Mouse (Mus musculus) retina, adult 2 months (tissue): ENCODE data around the gene Tbc1d24.

Experiments
- DNase-seq: peaks from one replicate; pipeline ENCODE4 v3.0.0-alpha.2; 2012; ENCODE audit warnings: low read depth, low spot score

Tbc1d24 gene

DNA sequence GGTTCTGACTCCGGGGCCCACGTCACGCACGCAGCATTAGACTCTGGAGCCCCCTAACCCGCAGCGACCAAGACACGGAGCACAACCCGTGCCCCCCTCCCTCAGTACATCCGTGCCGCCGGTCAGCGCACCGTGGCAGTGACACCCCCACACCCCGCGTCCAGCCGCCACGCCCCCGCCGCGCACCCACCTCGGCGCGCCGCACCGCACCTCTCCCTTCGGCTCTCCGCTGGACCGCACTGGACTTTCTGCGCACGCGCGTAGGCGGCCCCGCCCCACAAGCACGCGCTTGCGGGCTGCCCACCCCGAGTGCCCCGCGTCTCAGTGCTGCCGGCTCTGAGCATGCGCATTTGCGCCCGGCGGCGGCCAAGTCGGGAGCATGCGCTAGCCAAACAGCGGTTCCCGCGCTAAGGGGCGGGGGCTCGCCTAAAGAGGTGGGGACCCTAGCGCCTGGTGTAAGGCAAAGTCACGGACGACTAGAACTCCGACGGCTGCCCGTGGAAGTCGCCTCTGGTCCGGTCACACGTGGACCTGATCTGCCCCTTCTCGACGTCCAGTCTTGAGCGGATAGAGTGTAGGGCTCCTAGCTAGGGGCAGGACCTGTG lies at the start of gene Tbc1d24:
Tbc1d24 (minus strand) TSS at position 279 of the 605 bp plus-strand sequence.
- DNase-seq: peak; percentile 86

DNA sequence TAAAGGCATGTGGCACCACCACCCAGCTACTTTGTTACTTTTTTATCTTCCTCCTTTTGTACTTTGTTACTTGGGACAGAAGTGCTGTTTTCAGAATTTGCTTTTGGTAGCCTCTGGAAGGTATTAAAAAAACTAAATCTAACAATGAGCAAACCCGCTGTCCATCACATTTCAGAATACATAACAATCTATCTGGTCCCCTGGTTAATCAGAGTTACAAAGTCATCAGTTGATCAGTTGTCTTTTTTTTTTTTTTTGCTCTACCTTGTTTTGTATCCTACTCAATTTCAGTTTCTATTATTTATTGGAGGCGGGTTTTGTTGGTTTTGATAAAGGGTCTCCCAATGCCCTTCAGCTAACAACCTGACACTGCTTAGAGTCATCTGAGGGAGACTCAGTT lies 47.0 kb upstream of the Tbc1d24 start:
- DNase-seq: no peak

DNA sequence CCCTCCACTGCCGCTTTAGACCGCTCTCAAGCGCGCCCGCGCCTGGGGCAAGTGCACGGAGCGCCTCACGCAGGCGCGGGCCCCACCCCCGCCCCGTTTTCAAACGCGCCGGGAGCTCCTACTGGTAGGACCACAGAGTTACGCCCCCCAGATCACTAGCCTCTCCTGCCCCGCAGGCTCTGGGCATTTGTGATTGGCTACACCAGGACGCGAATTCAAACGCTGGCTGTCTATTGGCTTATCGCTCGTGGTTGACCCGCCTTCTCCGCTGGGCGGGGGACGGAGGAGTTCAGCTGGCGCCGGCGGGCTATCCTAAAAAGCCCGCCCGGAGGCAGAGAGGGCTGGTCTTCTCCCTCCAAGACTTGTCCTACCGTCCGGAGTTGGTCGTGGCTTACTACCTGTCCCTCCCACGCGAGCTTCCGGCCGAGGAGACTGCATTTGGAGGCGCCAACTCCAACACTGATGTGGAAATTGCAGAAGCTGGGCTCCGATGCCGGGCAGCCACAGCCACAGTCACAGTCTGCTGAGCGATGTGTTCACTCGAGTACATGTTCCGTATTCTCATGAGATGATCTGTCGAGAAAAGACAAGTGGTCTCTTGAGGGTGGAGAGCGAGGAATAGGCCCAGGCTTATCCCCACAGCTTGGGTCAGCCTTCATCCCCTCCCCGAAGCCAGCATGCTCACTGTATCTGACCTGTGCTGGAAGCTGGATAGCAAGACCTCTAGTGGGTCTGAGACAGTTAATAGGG lies 46.1 kb upstream of the Tbc1d24 start, which contains the start of gene Ccnf:
Ccnf (minus strand) TSS at position 165 of the 750 bp plus-strand sequence.
- DNase-seq: peak; percentile 90

DNA sequence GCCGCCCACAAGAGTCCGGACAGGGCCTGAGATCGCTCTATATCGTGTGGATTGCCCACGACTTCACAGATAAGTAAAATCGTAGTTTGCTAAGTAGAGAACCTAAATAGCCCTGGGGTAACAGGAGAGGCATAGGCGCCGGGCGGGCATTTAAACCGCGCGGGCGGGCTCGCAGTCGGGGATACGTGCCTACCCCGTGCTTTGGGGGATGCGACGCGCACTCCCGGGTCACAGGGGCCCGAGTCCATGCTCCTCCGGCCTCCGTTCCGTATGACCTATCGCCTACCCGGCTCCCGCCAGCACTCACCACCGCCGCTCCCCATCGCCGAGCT lies 45.6 kb upstream of the Tbc1d24 start:
- no peak for DNase-seq

DNA sequence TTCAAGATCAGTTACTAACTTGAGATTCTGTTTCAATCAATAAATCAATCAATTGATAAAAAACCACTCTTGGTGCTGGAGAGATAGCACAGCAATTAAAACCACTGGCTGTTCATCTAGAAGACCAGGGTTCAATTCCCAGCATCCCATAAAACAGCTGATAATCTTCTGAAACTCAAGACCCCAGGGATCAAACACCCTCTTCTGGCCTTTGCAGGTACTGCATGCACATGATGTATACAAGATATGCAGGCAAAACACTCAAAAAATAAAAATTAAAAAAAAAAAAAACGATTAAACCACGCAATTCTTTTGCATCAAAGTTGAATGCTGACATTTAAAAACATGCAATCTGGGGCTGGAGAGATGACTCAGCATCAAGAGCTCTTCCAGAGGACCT lies 43.3 kb upstream of the Tbc1d24 start:
- no peak for DNase-seq

DNA sequence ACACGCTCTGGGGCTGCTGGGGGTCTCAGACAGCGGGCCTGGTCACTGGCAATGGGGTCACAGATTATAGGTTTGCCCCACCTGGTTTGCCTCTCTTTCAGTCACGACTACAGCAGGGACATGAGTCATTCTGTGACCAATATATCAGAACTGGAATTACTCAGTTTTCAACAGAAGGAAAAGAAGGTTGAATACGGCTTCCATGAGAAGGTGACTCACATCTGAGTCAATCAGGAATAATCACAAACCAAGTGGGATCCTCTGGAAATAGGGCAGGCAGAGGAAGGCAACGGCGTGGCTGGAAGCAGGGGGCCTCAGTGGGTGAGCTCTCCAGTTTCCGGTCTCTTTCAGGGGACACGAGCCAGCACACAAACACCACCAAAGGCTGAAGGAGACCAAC lies 38.7 kb upstream of the Tbc1d24 start:
- DNase-seq: no peak

DNA sequence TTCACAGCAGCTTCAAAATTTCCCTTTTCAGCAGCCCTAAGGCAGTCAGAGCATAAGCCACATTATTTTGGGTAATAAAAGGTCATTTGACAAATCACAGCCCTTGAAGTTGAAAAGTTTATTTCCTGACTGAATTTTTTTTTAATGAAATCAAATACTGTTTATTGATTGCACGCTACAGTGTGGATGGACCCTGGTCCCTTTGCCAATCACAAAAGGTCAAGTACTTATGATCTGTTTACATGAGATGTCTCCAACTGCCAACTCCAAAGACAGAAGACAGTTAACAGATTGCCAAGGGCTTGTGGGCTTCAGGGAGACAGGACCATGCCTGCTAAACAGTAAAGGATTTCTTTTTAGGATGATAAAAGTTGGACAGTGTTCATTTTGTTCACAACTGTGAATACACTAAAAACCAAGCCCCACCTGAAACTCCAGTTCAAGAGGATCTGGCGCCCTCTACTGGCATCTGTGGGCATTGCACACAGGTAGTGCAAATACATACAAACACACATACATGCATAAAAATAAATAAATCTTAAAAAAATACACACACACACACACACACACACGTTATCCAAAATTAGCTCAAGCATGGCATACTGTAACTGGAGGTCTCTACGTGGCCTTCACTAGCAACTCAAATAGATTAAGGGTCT lies 38.1 kb upstream of the Tbc1d24 start:
- no peak for DNase-seq

DNA sequence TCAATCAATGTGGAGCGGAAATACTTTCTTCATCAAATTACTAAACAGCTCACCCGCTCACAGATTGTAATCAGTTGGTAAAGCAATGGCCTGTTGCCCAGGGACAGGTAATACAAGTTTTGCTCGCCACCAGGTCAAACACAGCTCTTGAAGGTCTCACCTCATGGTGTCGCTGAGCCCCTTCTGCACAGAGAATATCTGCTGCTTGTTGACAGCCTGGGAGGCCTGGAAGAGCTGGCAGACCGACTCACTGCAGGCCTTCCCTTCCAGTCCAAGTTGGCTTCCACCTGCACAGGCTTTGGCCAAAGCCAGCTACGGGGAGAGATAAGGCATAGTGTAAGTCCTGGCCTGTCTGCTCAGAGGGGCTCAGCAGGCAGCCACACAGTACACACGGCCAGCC lies 31.6 kb upstream of the Tbc1d24 start:
- no peak for DNase-seq

DNA sequence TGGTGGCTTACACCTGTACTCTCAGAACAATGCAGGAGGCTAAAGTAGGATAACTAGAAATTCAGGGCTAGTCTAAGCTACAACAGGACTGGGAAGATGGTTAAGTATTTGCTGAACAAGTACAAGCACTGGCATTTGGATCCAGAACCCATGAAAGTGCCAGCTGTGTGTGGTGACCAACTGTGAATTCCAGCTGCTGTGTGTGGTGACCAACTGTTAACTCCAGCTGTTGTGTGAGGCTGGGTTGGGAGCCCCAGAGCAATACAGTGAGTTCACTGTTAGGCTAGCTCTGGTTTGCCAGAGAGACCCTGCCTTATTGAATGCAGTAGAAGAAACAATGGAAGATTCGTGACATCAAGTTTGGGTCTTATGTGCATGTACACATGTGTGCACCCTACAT lies 31.1 kb upstream of the Tbc1d24 start:
- no peak for DNase-seq

DNA sequence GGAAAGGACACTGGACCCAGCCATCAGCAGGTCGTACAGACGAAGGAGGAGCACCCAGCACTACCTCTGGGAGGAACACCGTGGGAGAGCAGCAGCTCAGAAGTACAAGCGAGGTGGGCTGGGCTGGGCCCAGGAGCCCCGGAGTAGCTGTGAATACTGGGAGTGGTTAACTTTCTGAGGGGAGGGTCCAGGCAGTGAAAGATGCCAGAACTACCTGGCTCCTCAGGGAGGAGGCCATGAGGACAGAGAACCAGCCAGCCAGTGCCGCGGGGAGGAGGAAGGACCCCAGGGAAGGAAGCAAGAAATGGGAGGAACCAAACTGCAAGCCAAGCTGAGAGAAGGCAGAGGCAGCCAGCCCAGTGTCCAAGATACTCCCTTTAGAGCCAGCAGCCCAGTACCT lies 22.6 kb upstream of the Tbc1d24 start:
- DNase-seq: no peak

DNA sequence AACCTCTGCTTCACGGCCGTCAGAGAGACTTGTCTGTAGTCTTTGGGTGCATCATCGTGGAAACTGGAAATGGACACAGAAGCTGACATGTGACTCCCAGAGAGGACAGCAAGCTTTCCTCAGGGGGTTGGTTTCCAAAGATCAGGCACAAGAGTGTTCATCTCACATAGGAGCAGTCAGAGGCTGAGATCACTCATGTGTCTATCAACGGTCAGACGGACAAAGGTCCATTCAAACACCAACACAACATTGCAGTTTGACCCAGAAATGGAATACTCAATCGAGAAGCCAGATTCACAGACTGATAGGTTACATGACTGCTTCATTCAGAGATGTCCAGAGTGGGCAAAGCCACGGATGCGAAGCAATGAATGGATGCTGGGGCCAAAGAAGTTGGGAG lies 21.4 kb upstream of the Tbc1d24 start:
- DNase-seq: no peak

DNA sequence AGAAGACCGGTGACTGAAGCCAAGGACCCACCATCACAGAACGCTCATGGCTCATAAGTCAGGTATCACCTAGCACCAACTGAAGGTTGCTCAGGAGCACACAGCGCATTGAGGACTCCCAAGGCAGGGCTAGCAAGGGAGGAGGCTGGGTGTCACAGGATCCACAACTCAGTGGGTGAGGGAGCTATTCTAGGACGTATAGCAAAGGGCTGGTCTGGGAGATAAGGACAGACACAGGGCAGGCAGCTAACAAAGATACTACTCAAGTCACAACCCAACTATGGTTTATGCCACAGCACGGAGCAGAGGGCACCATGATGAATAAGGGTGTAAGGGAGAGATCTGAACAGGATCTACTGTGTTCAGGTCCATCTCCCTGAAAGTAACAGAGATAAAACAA lies 20.5 kb upstream of the Tbc1d24 start:
- DNase-seq: no peak

DNA sequence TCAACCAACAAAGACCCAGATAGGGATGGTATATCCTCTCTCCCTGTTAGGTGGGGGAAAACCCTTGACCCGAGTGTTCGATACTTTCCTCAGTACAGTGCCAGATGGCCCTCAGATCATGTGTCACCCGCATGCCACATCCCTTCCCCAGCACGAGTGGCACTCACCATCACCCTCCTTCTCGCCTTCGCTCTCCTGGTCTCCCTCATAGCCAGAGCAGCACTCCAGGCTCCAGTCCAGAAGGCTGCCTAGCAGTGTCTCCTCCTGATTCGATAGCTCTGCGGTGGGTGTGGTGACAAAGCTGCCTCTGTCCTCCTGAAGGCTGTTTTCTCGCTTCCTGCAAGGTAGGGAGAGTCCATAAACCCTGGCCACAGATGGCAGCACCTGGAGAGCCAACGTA lies 19.4 kb upstream of the Tbc1d24 start:
- no peak for DNase-seq

DNA sequence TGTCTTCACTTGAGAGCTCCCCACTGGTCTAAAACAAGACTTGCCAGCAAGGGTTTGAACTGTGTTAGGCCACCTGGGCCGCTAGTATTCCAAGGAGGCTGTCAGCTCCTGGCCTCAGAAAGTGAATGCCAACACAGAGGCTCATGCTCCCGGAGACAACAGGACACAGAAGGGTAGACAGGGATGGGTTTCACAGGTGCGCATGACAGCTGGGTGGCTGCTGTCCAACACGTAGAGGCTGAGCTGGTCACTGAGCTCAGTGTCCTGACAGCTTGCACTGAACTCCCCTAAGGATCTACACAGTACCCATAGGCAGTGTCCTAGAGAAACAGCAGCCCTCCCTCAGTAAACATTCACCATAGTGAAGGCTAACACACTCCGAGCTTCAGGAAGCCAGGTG lies 18.2 kb upstream of the Tbc1d24 start:
- no peak for DNase-seq

DNA sequence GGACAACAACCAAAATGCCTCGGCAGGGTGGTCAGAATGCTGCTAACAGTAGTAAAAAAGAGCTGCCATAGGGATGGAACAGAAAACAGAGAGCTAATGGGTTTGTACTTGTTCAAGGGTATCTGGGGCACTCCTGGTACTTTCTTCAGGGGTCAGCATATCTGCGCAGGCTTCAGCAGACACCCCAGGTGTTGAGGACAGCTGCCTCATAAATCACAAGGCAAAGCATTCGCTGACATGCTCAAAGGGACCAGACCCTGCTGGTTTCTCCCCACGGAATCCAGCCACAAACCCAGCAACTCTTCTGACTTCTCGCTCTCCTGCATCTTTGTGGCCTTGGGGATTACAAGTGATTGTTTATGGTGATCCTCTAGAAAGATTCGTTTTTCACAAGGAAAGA lies 17.3 kb upstream of the Tbc1d24 start:
- DNase-seq: no peak

DNA sequence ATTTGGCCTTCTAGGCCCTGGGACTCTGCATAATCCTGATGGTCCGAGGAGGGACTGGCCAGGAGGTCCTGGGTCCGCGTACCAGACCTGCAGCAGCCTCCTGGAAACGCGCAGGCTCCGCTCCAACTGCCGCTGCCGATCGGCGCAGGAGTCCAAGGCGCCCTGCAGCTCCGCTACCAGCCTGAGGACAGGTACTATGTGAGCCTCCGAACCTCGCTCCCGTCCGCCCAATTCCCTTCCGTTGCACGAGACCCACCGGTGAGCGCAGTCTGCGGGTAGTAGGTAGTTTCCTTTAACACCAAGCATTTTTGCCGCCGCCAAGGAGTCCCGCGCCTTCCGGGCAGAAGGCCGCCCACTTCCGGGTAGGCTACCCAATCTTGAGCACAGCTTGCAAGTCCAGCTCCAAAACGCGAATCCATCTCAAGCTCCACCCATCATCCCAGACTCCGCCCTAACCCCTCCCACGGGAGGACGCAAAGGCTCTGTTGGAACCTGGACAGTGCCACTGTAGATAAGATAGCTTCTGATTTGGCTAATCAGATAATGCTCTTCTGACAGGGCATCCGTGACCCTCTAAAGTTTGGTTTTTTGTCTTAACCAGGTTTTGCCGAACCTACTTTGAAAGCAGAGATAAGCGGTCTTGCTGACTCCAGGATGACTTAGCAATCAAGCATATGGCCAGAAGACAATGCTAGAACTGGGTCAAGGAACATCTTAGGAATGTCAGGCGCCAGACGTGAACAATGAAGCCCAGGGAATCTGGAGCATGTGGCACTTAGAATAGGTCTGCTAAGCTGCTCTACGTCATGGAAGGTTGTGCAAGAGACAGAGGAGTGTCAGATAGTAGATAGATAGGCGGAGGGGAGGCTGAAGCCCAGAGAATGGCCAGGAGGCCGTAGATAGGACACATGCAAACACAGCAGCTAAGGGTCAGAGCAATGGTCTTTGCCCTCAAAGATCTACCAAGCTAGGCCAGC lies 15.4 kb upstream of the Tbc1d24 start, which contains the start of gene Tedc2:
Tedc2 (minus strand) TSS at position 417 of the 977 bp plus-strand sequence.
- DNase-seq: peak; percentile 77

DNA sequence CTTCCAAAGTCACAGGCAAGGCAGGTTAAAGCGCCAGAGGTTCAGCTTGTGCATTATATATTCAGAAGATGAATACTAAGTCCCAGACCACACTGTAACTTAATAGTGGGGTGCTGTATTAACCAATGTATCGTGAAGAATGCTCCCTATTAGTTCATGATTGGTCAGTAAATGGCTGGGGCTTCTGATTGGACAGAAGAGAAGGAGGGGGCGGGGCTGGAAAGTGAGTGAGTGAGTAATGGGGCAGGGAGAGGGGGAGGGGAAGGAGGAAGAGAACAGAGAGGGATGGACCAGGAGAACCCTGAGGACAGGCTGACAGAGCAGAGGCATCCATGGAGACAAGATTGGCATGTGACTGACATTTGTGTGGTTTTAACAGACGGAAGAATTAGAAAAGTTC lies 11.5 kb upstream of the Tbc1d24 start:
- DNase-seq: no peak

DNA sequence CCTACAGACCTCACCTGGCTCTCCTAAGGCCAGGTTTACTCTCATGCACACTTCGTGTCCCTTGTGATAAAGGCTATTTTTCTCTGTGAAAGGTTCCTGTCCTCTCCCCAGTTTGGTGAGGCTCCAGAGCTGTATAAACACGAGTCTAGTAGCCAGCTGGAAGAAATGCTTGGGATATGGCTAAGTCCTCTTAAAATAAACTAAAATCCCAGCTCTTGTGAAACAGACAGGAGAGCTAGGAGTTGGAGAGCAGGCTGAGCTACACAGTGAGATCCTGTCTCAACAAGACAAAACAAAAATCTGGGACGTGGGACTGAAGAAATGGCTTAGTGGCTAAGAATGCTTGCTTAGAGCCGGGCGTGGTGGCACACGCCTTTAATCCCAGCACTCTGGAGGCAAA lies 7.8 kb upstream of the Tbc1d24 start:
- no peak for DNase-seq

DNA sequence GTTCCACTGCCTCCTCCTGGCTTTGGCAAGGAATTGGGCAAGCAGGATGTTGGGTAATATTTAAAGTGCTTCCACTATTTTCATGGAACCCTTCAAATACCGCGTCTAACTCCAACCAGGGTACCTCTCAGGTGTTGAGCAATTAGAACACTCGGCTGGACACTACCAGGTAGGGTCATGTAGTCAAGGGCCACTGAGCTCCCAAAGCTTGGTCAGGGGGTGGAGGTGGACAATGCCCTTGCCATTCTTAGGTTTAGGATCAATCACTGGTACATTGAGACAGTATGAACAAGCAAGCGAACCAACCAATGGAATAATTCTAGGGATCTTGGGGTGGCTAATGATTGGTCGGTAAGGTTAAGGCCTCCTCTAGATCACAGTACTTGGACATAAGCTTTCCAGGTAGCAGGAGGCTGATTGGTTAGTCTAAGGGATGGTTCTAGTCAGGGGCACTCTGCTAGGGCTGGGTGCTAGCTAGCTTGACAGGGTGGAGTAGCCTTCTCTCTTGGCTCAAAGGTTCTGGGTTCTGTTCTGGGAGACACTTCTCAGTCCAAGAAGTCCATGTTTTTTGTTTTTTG lies 7.2 kb upstream of the Tbc1d24 start:
- DNase-seq: no peak

DNA sequence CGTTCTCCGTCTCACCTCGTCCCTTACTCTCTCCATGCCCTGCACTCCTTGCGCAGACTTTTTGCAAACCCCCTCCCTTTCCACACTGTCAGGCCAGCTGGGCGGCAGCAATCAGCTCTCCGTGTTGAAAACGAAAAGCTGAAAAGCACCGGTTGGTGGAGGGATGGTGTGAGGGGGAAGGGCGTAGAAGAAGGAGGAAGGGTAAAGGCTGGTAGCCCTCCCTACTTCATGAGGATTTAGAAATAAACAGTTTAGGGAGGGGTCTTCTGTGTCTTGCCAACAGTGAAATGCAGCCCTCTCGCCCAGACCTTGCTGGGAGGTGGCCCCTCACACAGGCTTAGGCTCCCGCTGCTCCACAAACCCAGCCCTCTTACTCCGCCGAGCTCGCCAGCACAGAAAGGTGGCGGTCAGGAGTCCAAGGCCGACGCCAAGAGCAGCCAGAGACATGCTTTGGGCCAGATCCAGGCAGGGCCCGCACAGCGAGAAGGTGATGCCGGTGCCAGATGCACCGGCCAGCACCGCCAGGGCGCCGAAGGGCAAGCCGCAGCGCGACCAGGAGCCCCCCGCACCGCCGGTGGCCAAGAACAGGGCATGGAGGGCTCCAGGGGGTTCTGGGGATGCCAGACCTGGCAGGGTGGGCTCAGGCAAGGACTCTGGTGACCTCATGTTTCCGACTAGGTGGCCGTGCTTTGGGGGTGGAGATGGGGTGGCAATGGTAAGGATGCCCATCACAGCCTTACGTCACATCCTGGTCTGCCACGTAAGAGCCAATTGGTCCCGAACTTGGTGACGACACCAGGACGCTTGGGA lies 6.5 kb upstream of the Tbc1d24 start:
- no peak for DNase-seq

DNA sequence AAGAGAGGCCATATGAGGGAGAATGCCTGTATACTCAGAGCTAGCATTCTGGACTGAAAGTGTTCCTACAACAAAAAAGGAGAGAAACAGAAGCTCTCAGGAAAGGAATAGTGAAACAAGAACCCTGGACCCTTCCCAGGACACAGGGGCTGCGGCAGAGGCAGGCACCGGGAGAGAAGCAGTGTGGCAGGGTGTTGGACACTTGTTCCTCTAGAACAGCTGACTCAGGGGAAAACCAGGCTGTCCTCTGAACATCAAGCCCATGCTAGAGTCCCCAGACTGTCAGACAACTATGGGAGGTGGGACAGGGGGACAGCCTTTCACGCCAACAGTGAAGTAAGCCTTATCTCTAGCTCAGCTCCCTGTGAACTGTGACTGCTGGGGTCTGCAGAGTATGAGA lies 5.2 kb upstream of the Tbc1d24 start:
- DNase-seq: no peak
